ENCODE assay signal across 23 mouse cellular contexts in genomic region chr15:102417524-102417923, GRCm38 (mm10). TPM values are rescaled to one million over a fixed set of nuclear protein-coding genes. Genes with fewer than 3 reads are reported as not detected.
DNase-seq lines count a peak whose midpoint lies in the region; ATAC-seq and TF ChIP-seq lines count a peak whose summit lies in the region.
"Had no signal": no experiment of that assay in that cellular context is flagged by ENCODE, and none has a peak within 500 bp of the region (broad histone marks: within the 10 kb centered on the region; RNA-seq: fewer than 3 reads in every experiment).

No protein-coding gene starts in this region.

- peaks cover 30% of the 10 kb centered on the region for H3K79me2 ChIP-seq in MEL (ENCODE audit: control insufficient read depth, insufficient read depth, low read length, poor library complexity)

- H3K4me1 ChIP-seq in intestine, postnatal 0 days (replicated peaks; ENCODE audit: control insufficient read depth, insufficient read depth, low read length), result no peaks in the 10 kb centered on the region
- 0 out of 2 replicates have a peak, but pooled peaks cover 3% of the 10 kb centered on the region for H3K4me1 ChIP-seq in intestine, embryonic 16.5 days (ENCODE audit: control insufficient read depth, insufficient read depth, low read length)
- H3K4me1 ChIP-seq in ES-Bruce4 (ENCODE audit: control insufficient read depth, insufficient read depth, low read length), result no peaks in the 10 kb centered on the region
- H3K4me1 ChIP-seq in MEL (ENCODE audit: control insufficient read depth in 1 of 2, insufficient read depth in 2 of 2, low read length in 2 of 2), result peaks cover 3 to 5% of the 10 kb centered on the region in 2 experiments; a peak in 3 of 4 replicates
- peaks cover 5% of the 10 kb centered on the region; the same call in 1 of the 2 replicates for H3K4me1 ChIP-seq in hindbrain, embryonic 13.5 days (replicated peaks)

- no peak for TF ChIP-seq EP300 in ES-Bruce4 (IDR thresholded peaks at IDR 0.05; ENCODE audit: insufficient read depth, low read depth, low read length)
- no peak for TF ChIP-seq EP300 in MEL (IDR thresholded peaks at IDR 0.05; ENCODE audit: low read depth in 1 of 2, low read length in 2 of 2)

- no peaks in the 10 kb centered on the region for H3K9me3 ChIP-seq in intestine, postnatal 0 days (ENCODE audit: control insufficient read depth)
- H3K9me3 ChIP-seq in intestine, embryonic 16.5 days (ENCODE audit: control insufficient read depth, low read length), result no peaks in the 10 kb centered on the region
- H3K9me3 ChIP-seq in ES-Bruce4 (replicated peaks; ENCODE audit: control insufficient read depth, insufficient read depth, low read length, poor library complexity, severe bottlenecking) (no peaks in the 10 kb centered on the region), MEL (replicated peaks; ENCODE audit: insufficient read depth, low read length) (no peaks in the 10 kb centered on the region)
- H3K9me3 ChIP-seq in hindbrain, embryonic 13.5 days, result no peaks in the 10 kb centered on the region
- H3K9me3 ChIP-seq: G1E had no signal

- TF ChIP-seq CTCF in intestine, postnatal 0 days (IDR thresholded peaks at IDR 0.05; ENCODE audit: low read depth), result no peak
- TF ChIP-seq CTCF in ES-Bruce4 (IDR thresholded peaks at IDR 0.05; ENCODE audit: low read depth, low read length), result no peak
- no peak for TF ChIP-seq CTCF in MEL (IDR thresholded peaks at IDR 0.05 in 2 of 3, conservative IDR thresholded peaks at IDR 0.05 in 1 of 3; ENCODE audit: control insufficient read depth in 1 of 3, insufficient read depth in 1 of 3, low read depth in 2 of 3, low read length in 3 of 3, poor library complexity in 1 of 3, severe bottlenecking in 1 of 3)

- no peak for TF ChIP-seq POLR2A in ES-Bruce4 (IDR thresholded peaks at IDR 0.05; ENCODE audit: insufficient read depth, low read length)
- TF ChIP-seq POLR2A in MEL (IDR thresholded peaks at IDR 0.05; ENCODE audit: control insufficient read depth in 1 of 2, insufficient read depth in 1 of 2, low read depth in 1 of 2, low read length in 2 of 2, poor library complexity in 1 of 2), result no peak

- H3K27ac ChIP-seq in intestine, postnatal 0 days (ENCODE audit: low read depth, low read length), result 0 out of 2 replicates have a peak overlapping the region, but pooled peaks have one; percentile 3
- no peak overlapping the region for H3K27ac ChIP-seq in intestine, embryonic 16.5 days (ENCODE audit: low read length)
- H3K27ac ChIP-seq in ES-Bruce4 (ENCODE audit: insufficient read depth, low read length), result no peak overlapping the region
- H3K27ac ChIP-seq in MEL (ENCODE audit: control insufficient read depth, low read depth, low read length), result no peak overlapping the region
- H3K27ac ChIP-seq in hindbrain, embryonic 13.5 days, result no peak overlapping the region

- H3K4me2 ChIP-seq in intestine, postnatal 0 days (replicated peaks; ENCODE audit: low read depth), result no peak overlapping the region
- no peak overlapping the region for H3K4me2 ChIP-seq in intestine, embryonic 16.5 days (ENCODE audit: low read depth, low read length)
- no peak overlapping the region for H3K4me2 ChIP-seq in hindbrain, embryonic 13.5 days

- H3K27me3 ChIP-seq in intestine, postnatal 0 days (replicated peaks; ENCODE audit: control insufficient read depth, insufficient read depth, low read length), result no peaks in the 10 kb centered on the region
- H3K27me3 ChIP-seq in intestine, embryonic 16.5 days (replicated peaks; ENCODE audit: control insufficient read depth, insufficient read depth, low read length), result no peaks in the 10 kb centered on the region
- H3K27me3 ChIP-seq in ES-Bruce4 (ENCODE audit: control insufficient read depth, insufficient read depth, low read length, poor library complexity, severe bottlenecking) (no peaks in the 10 kb centered on the region), MEL (ENCODE audit: control insufficient read depth in 1 of 2, insufficient read depth in 2 of 2, low read length in 2 of 2) (no peaks in the 10 kb centered on the region)
- no peaks in the 10 kb centered on the region for H3K27me3 ChIP-seq in hindbrain, embryonic 13.5 days
- H3K27me3 ChIP-seq: CH12.LX, Patski had no signal

- no peak for DNase-seq in MEL (ENCODE audit: low read depth, low spot score)
- DNase-seq in retina, embryonic 14.5 days (ENCODE audit: low spot score), result no peak
- DNase-seq: adrenal gland, adult 2 months; adrenal gland, adult 8-10 months; adrenal gland, postnatal 10 days; adrenal gland, postnatal 14 days; adrenal gland, postnatal 25 days; adrenal gland, postnatal 36 days; B cell, adult 2 months; cerebellum, adult 11 months; cerebellum, adult 11-12 months; cerebellum, adult 18-20 months; cerebellum, adult 2 months; cerebellum, adult 8-10 months had no signal

- no peak overlapping the region for H3K4me3 ChIP-seq in intestine, postnatal 0 days (ENCODE audit: low read depth, low read length)
- H3K4me3 ChIP-seq in intestine, embryonic 16.5 days (ENCODE audit: low read length), result no peak overlapping the region
- H3K4me3 ChIP-seq in ES-Bruce4 (ENCODE audit: low read depth, low read length), result no peak overlapping the region
- no peak overlapping the region for H3K4me3 ChIP-seq in MEL (ENCODE audit: control insufficient read depth in 1 of 2, insufficient read depth in 1 of 2, low read depth in 2 of 2, low read length in 2 of 2)
- H3K4me3 ChIP-seq in hindbrain, embryonic 13.5 days, result no peak overlapping the region

- no peak overlapping the region for H3K9ac ChIP-seq in intestine, postnatal 0 days (ENCODE audit: low read depth, low read length)
- no peak overlapping the region for H3K9ac ChIP-seq in intestine, embryonic 16.5 days (ENCODE audit: low read depth, low read length)
- H3K9ac ChIP-seq in ES-Bruce4 (ENCODE audit: low read depth, poor library complexity, severe bottlenecking) (peak overlapping the region; percentile 40; the same call in 1 of the 2 replicates), MEL (ENCODE audit: control insufficient read depth, low read depth, low read length, poor library complexity, severe bottlenecking) (no peak overlapping the region)
- no peak overlapping the region for H3K9ac ChIP-seq in hindbrain, embryonic 13.5 days

- 70% methylated on average over 2 of the region's 2 CpGs for WGBS in intestine, postnatal 0 days
- 87% methylated on average over 2 of the region's 2 CpGs for WGBS in intestine, embryonic 16.5 days
- WGBS in hindbrain, embryonic 13.5 days, result 88% methylated on average over 2 of the region's 2 CpGs

- TF ChIP-seq RAD21 in MEL (IDR thresholded peaks at IDR 0.05; ENCODE audit: low read depth, low read length), result no peak

- no peak for ATAC-seq in intestine, postnatal 0 days
- ATAC-seq in intestine, embryonic 16.5 days, result no peak
- ATAC-seq in hindbrain, embryonic 13.5 days (ENCODE audit: low FRiP score), result no peak
- ATAC-seq: activated CD4-positive, CD25-positive, alpha-beta regulatory T cell, adult 4 months; CD4-positive, CD25-positive, alpha-beta regulatory T cell, adult 4 months; Patski had no signal

- peaks cover 13% of the 10 kb centered on the region; the same call in 1 of the 2 replicates for H3K36me3 ChIP-seq in intestine, postnatal 0 days (ENCODE audit: control insufficient read depth, insufficient read depth)
- no peaks in the 10 kb centered on the region; the same call in 1 of the 2 replicates for H3K36me3 ChIP-seq in intestine, embryonic 16.5 days (ENCODE audit: control insufficient read depth, insufficient read depth, low read length)
- H3K36me3 ChIP-seq in ES-Bruce4 (ENCODE audit: control insufficient read depth, insufficient read depth, low read length, poor library complexity, severe bottlenecking) (peaks cover 47% of the 10 kb centered on the region), MEL (ENCODE audit: control insufficient read depth in 1 of 2, insufficient read depth in 2 of 2, low read length in 2 of 2) (peaks cover 13 to 25% of the 10 kb centered on the region in 2 experiments)
- peaks cover 27% of the 10 kb centered on the region for H3K36me3 ChIP-seq in hindbrain, embryonic 13.5 days

RNA-seq across cellular contexts. Expression of gene Sp1, which starts 11.6 kb away (rescaled TPM):
- polyA plus RNA-seq in intestine, postnatal 0 days (2015; fragmentation: Nextera tagmentation; extraction: Ambion mirVana), result 5.6 and 5.8 TPM in 2 replicates
- polyA plus RNA-seq in intestine, embryonic 16.5 days (2015; fragmentation: Nextera tagmentation; extraction: Ambion mirVana), result 6.8 and 7.2 TPM in 2 replicates
- 103 and 106 TPM in 2 replicates for polyA plus RNA-seq in ES-Bruce4 (2011; ENCODE audit: insufficient read depth, insufficient read length, low read depth, missing spikeins)
- total RNA-seq in MEL (2012; rRNA removed), result 16.3 and 22.0 TPM in 2 replicates
- 10 to 100 TPM; 47.2 to 92.3 TPM for polyA plus RNA-seq in MEL (2012; ENCODE audit: insufficient read depth in 1 of 2, insufficient read length in 2 of 2, low read depth in 1 of 2, low replicate concordance in 2 of 2, missing spikeins in 1 of 2)
- polyA plus RNA-seq in hindbrain, embryonic 13.5 days (2015; fragmentation: Nextera tagmentation; extraction: Ambion mirVana), result 4.6 and 6.0 TPM in 2 replicates

RNA-seq across cellular contexts. Expression of gene Amhr2, which starts 27.6 kb away (rescaled TPM):
- 0.35 and 0.50 TPM in 2 replicates for polyA plus RNA-seq in intestine, postnatal 0 days (2015; fragmentation: Nextera tagmentation; extraction: Ambion mirVana)
- polyA plus RNA-seq in intestine, embryonic 16.5 days (2015; fragmentation: Nextera tagmentation; extraction: Ambion mirVana), result 0.75 and 0.88 TPM in 2 replicates
- 1.8 and 2.8 TPM in 2 replicates for polyA plus RNA-seq in ES-Bruce4 (2011; ENCODE audit: insufficient read depth, insufficient read length, low read depth, missing spikeins)
- total RNA-seq in MEL (2012; rRNA removed), result 6.9 and 8.0 TPM in 2 replicates
- 10 to 100 TPM in 1 of 2 experiments, not detected in 1; 22.7 TPM for polyA plus RNA-seq in MEL (2012; ENCODE audit: insufficient read depth in 1 of 2, insufficient read length in 2 of 2, low read depth in 1 of 2, low replicate concordance in 2 of 2, missing spikeins in 1 of 2)
- polyA plus RNA-seq in hindbrain, embryonic 13.5 days (2015; fragmentation: Nextera tagmentation; extraction: Ambion mirVana), result 0.14 and 0.40 TPM in 2 replicates
- total RNA-seq: CH12.LX, G1E had no signal
- polyA plus RNA-seq: activated CD4-positive, CD25-positive, alpha-beta regulatory T cell, adult 4 months; G1E; Patski had no signal

RNA-seq across cellular contexts. Expression of gene Prr13, which starts 41.3 kb away (rescaled TPM):
- 394 and 398 TPM in 2 replicates for polyA plus RNA-seq in intestine, postnatal 0 days (2015; fragmentation: Nextera tagmentation; extraction: Ambion mirVana)
- 173 and 182 TPM in 2 replicates for polyA plus RNA-seq in intestine, embryonic 16.5 days (2015; fragmentation: Nextera tagmentation; extraction: Ambion mirVana)
- polyA plus RNA-seq in ES-Bruce4 (2011; ENCODE audit: insufficient read depth, insufficient read length, low read depth, missing spikeins) (49.7 and 55.4 TPM in 2 replicates), MEL (2012; ENCODE audit: insufficient read depth in 1 of 2, insufficient read length in 2 of 2, low read depth in 1 of 2, low replicate concordance in 2 of 2, missing spikeins in 1 of 2) (10 to 100 TPM in 1 of 2 experiments, not detected in 1; 73.3 TPM)
- total RNA-seq in MEL (2012; rRNA removed), result 15.2 and 17.3 TPM in 2 replicates
- 107 and 109 TPM in 2 replicates for polyA plus RNA-seq in hindbrain, embryonic 13.5 days (2015; fragmentation: Nextera tagmentation; extraction: Ambion mirVana)

RNA-seq across cellular contexts. Expression of gene Sp7, which starts 50.5 kb away (rescaled TPM):
- 0.07 and 0.14 TPM in 2 replicates for polyA plus RNA-seq in intestine, postnatal 0 days (2015; fragmentation: Nextera tagmentation; extraction: Ambion mirVana)
- 0.50 and 0.60 TPM in 2 replicates for polyA plus RNA-seq in intestine, embryonic 16.5 days (2015; fragmentation: Nextera tagmentation; extraction: Ambion mirVana)
- polyA plus RNA-seq in ES-Bruce4 (2011; ENCODE audit: insufficient read depth, insufficient read length, low read depth, missing spikeins) (not detected in 2 replicates), MEL (2012; ENCODE audit: insufficient read depth in 1 of 2, insufficient read length in 2 of 2, low read depth in 1 of 2, low replicate concordance in 2 of 2, missing spikeins in 1 of 2) (not detected)
- not detected in 2 replicates for total RNA-seq in MEL (2012; rRNA removed)
- 1.1 and 1.2 TPM in 2 replicates for polyA plus RNA-seq in hindbrain, embryonic 13.5 days (2015; fragmentation: Nextera tagmentation; extraction: Ambion mirVana)
- total RNA-seq: adrenal gland, postnatal 14 days; CH12.LX had no signal
- polyA plus RNA-seq: activated CD4-positive, CD25-positive, alpha-beta regulatory T cell, adult 4 months; CD4-positive, CD25-positive, alpha-beta regulatory T cell, adult 4 months; G1E; Patski had no signal

RNA-seq across cellular contexts. Expression of gene Pcbp2, which starts 52.8 kb away (rescaled TPM):
- 109 and 115 TPM in 2 replicates for polyA plus RNA-seq in intestine, postnatal 0 days (2015; fragmentation: Nextera tagmentation; extraction: Ambion mirVana)
- 138 and 152 TPM in 2 replicates for polyA plus RNA-seq in intestine, embryonic 16.5 days (2015; fragmentation: Nextera tagmentation; extraction: Ambion mirVana)
- polyA plus RNA-seq in ES-Bruce4 (2011; ENCODE audit: insufficient read depth, insufficient read length, low read depth, missing spikeins) (1,129 and 1,194 TPM in 2 replicates), MEL (2012; ENCODE audit: insufficient read depth in 1 of 2, insufficient read length in 2 of 2, low read depth in 1 of 2, low replicate concordance in 2 of 2, missing spikeins in 1 of 2) (1,000 to 10,000 TPM in 1 of 2 experiments, 100 to 1,000 TPM in 1; 977 to 2,091 TPM)
- total RNA-seq in MEL (2012; rRNA removed), result 359 and 427 TPM in 2 replicates
- polyA plus RNA-seq in hindbrain, embryonic 13.5 days (2015; fragmentation: Nextera tagmentation; extraction: Ambion mirVana), result 148 and 150 TPM in 2 replicates
